Mouse (Mus musculus) adrenal gland, postnatal 25 days (tissue): Measurements from ENCODE around the gene Pth1r. TPM values are rescaled to one million over a fixed set of nuclear protein-coding genes. Genes with fewer than 3 reads are reported as not detected.

ENCODE experiments used
- DNase-seq: peaks from one replicate; pipeline ENCODE4 v3.0.0; 2021; ENCODE audit warnings: mixed read lengths
- long read RNA-seq: library from polyadenylated mRNA; stranded (forward); transcript quantifications from one replicate; pipeline ENCODE4 v2.0.0, GENCODE M21; 2021
- total RNA-seq: library from RNA; stranded (reverse); gene quantifications from 2 replicates; pipeline ENCODE4 v1.2.3, GENCODE M21; 2021

Gene Pth1r
- total RNA-seq, result 8.0 and 9.7 TPM in 2 replicates
- long read RNA-seq, transcript Pth1r-201 (14 exons, 2,307 nt), result minor isoform, 23 of 97 reads
- long read RNA-seq, transcript Pth1r-202 (15 exons, 2,219 nt), result major isoform, 50 of 97 reads
- long read RNA-seq, transcript Pth1r-204 (16 exons, 2,201 nt), result minor isoform, 6 of 97 reads
- long read RNA-seq, partial matches to known transcripts, result 4 of 97 reads
- long read RNA-seq, other reads (novel, unspliced or antisense), result 14 of 97 reads

DNA sequence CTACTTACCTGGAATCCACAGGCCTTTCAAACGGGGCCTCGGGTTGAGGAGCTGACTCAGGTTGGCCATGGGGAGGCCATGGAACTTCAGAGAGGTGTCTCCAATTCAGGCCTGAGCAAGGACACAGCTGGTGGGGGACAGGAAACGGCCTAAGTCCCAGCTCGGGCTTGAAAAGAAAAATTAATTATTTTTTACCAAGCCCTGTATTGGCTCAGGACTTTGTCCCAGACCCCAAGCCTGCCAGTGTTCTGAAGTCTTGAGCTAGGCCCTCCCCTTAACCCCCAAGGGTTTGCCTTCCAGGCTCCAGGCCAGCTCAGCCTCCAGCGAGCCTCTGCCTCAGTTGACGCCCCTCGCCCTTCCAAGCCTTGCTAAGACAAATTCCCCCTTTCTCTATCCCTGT, at the start of gene Pth1r:
Gene Pth1r, minus strand, starts transcription at position 185 of the 400 bp plus-strand sequence.
- no peak for DNase-seq

DNA sequence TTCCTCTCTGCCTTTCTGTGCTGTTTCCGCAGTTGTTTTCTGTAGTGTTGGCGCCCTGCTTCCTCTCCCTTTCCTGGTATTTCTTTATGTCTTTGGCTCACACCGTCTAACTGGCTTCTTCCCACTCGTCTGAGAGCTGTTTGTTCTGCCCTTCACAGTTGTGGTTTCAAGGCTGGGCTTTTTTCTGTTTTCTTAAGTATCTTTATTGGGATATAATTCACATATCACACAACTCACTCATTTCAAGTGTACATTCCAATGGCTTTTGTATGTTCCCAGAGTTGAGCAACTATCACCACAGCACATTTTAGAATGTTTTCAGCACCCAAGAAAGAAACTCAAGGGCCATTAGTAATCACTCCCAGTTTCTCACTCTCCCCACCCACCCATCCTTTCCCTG, 43.5 kb upstream of the Pth1r start:
- no peak for DNase-seq

- DNase-seq, result no peak
These were observed 41.2 kb upstream of the Pth1r start for GRCm38 (mm10) chr9:110788169-110788568.

DNA sequence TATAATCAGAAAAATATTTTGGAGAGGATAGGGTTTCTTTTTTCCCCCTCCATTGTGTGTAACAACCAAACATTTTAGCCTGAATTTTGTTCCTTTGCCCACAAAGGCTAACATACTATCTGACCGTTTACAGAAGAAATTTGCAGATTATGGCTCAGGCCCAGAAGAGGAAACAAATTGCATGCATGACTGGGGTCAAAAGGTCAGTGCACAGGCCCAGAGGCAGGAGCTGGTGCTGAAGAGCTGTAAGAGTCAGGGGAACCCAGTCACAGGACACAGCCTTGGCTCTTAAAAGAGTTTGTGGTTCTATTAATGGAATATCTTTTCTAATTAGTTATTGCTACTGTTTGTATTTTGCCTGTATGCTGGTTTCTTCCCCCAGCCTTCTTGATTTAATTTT, 36.7 kb upstream of the Pth1r start:
- DNase-seq, result no peak

- DNase-seq, result peak; percentile 95
These were observed 34.8 kb upstream of the Pth1r start for GRCm38 (mm10) chr9:110781731-110782130.

- DNase-seq, result peak; percentile 97
These were observed 34.3 kb upstream of the Pth1r start for GRCm38 (mm10) chr9:110781256-110781721.

DNA sequence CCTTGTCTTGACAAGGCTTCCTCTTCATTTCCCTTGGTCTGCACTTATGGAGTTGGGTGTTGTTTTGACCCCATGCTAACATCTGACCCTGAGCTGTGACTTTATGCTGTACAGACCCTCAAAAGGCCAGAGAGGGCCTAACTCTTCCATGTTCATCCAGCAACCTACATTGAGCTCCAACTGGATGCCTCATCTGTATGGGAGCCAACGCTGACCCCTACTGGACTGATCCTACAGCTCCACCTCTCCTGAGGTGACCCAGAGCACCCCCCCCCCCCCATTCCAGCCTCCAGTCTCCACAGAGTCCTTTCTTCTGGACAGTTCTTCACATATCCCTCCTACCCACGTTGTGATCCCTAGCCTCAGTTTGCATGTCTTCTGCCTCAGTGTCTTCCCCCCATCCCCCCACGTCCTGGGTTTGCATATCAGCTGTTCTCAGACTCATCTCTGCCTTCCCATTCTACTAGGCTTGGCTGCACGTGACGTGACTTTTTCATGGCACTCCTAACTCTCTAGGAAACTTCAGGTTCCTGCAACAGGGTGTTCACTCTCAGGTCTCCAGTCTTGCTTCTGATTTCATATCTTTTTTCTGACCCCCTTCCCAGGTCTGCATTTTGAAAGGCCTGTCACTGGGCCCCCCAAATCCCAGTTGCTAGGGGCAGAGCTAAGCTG, 32.4 kb upstream of the Pth1r start:
- DNase-seq, result peak; percentile 23

- DNase-seq, result no peak
These were observed 31.6 kb upstream of the Pth1r start for GRCm38 (mm10) chr9:110778559-110778958.

DNA sequence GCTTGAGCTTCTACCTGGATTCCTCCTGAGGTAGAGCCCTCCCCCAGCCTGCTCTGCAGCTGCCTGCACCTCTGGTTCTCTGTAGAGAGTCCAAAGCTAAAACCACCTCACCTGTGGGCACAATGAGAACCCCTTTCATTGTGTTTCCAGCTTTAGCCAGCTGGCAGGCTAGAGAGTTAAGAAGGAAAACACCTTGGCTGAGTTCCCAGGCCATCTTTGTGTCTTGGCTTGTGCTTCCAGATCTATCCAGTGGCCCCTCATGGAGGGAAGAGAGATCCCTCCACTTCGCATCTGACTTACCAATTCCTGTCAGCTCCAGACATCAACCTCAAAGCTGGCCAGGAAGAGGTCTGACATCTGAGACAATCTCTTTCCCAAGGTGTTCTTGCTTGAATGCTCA, 31.2 kb upstream of the Pth1r start:
- no peak for DNase-seq

- no peak for DNase-seq
These were observed 28.5 kb upstream of the Pth1r start for GRCm38 (mm10) chr9:110775269-110776022.

- DNase-seq, result no peak
These were observed 27.7 kb upstream of the Pth1r start for GRCm38 (mm10) chr9:110774403-110775268.

GRCm38 (mm10) chr9:110772336-110772735, 25.4 kb upstream of the Pth1r start:
- no peak for DNase-seq

DNA sequence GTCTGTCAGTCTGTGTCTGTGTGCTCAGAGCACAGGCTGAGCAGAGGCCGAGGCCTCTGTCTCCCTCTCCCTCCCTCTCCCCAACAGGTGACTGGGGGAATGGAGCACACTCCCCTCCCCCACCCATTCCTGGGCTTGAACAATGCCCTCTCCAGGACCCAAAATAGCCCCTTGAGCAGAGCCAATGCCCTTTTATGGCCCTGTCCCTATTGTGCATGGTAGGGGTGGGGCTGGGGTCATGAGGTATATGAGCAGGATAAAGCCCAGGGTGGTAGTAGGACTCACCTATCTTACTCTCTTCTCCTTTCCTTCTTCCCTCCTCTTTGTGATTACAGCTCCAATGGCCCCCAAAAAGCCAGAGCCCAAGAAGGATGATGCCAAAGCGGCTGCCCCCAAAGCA, 16.5 kb upstream of the Pth1r start:
- DNase-seq, result no peak

DNA sequence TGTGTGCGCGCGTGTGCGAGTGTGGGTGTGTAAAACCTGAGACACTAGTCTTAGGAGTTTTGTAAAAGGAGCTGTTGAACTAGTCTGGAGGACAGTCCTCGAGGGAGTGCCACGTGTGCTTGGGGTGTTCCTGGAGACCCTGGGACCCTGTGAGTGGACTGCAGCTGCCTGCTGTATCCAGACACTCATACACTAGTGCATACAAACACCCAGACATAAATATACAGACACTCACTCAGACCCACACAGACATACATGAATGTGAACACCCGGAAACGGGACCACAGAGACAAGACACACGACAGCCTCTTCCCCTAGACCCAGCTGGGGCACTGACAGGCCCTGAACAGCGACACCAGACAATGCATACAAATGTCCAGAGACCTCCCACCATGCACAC, 15.8 kb upstream of the Pth1r start:
- no peak for DNase-seq

- DNase-seq, result no peak
These were observed 13.9 kb upstream of the Pth1r start for GRCm38 (mm10) chr9:110760886-110761285.

GRCm38 (mm10) chr9:110759265-110759664, 12.3 kb upstream of the Pth1r start:
- peak; percentile 67 for DNase-seq

GRCm38 (mm10) chr9:110758605-110759004, 11.7 kb upstream of the Pth1r start:
- DNase-seq, result peak; percentile 60

- no peak for DNase-seq
These were observed 10.9 kb upstream of the Pth1r start for GRCm38 (mm10) chr9:110757816-110758215.

GRCm38 (mm10) chr9:110753773-110754172, 6.8 kb upstream of the Pth1r start:
- DNase-seq, result no peak

- DNase-seq, result no peak
These were observed 6.0 kb upstream of the Pth1r start for GRCm38 (mm10) chr9:110752917-110753435.

DNA sequence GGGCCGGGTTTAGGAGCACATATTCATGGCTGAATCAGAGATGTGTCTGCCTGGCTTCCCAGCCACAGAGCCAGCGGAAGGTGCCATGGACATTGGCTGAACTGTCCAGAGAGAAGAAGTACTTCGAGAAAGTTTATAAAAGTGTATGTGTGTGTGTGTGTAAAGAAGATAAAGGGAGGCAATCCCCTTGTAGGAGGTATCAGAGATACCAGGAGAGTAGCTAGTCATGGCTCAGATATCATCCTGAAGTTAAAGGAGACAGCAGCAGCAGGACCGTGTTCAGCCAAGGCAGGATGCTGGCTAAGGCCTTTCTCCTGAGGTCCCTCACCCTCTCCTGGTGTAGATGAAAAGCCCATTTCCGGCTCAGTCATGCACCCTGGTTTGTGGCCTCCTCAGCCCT, 4.5 kb upstream of the Pth1r start:
- no peak for DNase-seq
